Mouse (Mus musculus): ENCODE results near the gene Ptges3l. TPM values are rescaled to one million over a fixed set of nuclear protein-coding genes. Genes with fewer than 3 reads are reported as not detected.
"Not testable (repeated sequence)": the region's sequence is repeated elsewhere in the genome, so short reads cannot be mapped to it uniquely, and the experiment has no call there.

Gene Ptges3l
- polyA plus RNA-seq (2012; rRNA removed) = 1.7 and 5.3 TPM in 2 replicates

DNA sequence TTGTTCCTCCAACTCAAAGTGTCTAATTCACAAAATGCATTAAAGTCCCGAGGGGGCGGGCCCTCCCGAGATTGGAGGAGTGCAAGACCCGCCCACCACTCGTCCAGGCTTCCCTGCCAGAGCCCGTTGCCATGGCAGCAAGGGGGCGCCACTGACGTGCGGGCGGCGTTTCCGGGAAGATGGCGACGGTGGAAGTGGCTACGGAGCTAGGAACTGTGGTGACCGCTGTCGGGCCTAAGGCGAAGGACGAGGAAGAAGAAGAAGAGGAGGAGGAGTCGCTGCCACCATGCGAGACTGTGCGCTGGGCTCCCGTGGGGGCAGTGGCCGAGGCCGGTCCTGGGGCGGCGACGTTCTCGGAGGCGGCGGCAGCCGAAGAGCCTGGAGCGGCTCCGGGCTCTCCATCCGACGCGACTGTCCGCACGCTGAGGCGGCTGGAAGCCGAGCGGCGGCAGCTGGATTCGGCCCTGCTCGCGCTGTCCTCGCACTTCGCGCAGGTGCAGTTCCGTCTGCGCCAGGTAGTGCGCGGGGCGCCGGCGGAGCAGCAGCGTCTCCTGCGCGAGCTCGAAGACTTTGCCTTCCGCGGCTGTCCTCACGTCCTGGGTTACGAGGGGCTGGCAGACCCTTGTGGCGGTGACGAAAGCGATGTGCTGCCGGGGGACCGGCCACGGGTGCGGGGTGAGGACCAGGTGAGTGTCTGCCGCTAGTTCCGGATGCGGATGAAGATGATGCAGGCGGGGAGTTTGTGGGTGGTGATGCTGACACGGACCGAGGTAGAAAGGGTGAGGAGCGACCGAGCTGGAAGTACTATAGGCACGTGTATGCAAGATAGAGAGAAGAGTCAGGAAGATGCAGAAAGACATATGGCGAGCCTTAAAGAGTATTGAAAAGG lies at the start of gene Ptges3l, which contains the start of gene Rundc1:
Gene Ptges3l, minus strand, starts transcription at position 409 of the 889 bp plus-strand sequence.
Gene Rundc1, plus strand, starts transcription at position 161 of the 889 bp plus-strand sequence.
- DNase-seq = peak; percentile 98
- under 1% methylated on average over 81 of the region's 81 CpGs for WGBS

DNA sequence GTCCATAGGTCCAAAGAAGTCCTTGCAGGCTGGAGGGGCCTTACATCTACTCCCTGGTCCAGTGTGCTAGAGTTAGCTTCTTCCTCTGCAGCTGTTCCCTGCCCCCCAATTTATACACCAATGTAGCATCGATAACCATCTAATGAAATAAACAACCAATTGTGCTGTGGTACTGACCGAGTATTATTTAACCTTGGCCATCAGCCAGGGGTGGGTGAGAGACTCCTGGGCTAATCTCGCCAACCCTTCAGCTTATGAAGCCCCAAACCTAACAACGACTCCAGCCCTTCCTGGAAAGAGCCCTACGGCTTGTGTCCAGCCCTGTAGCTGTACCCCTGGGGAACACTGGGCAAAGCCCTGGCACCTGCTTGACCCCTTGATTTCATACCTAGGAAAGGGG lies 49.2 kb upstream of the Ptges3l start:
- TF ChIP-seq CTCF (IDR thresholded peaks at IDR 0.05; ENCODE audit: insufficient read depth, low read length) = no peak
- no peak for TF ChIP-seq POLR2A (IDR thresholded peaks at IDR 0.05; ENCODE audit: borderline replicate concordance, extremely low read depth, low read depth, low read length)
- Histone ChIP-seq H3K4me1 (ENCODE audit: control insufficient read depth, insufficient read depth, low read length) (peaks cover 5% of the 10 kb centered on the region), H3K4me3 (replicated peaks; ENCODE audit: extremely low read depth, low read depth, low read length) (no peak overlapping the region)
- no peak for DNase-seq
- WGBS = 46% methylated on average over 5 of the region's 5 CpGs

More for the DNA sequence above, at the start of gene Ptges3l, which contains the start of gene Rundc1:
- peak within 1 kb of the TSS; percentile 80 for H3K4me3 ChIP-seq (replicated peaks; ENCODE audit: extremely low read depth, low read depth, low read length)
- peak; percentile 88; the same call in 1 of the 2 replicates for TF ChIP-seq POLR2A (IDR thresholded peaks at IDR 0.05; ENCODE audit: borderline replicate concordance, extremely low read depth, low read depth, low read length)
- no peak for TF ChIP-seq CTCF (IDR thresholded peaks at IDR 0.05; ENCODE audit: insufficient read depth, low read length)
- peaks cover 11% of the 10 kb centered on the region for H3K4me1 ChIP-seq (ENCODE audit: control insufficient read depth, insufficient read depth, low read length)

DNA sequence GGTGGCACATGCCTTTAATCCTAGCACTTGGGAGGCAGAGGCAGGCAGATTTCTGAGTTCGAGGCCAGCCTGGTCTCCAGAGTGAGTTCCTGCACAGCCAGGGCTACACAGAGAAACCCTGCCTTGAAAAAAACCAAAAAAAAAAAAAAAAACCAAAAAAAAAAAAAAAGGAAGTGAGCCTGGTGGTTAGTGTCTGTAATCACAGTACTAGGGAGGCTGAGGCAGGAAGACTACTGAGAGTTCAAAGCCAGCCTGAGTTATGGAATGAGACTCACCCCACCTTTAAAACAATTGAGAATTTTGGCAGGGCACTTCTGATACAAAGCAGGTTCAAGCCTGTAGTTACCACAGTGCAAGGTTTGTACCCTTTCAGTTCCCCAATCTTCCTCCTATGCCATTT lies 48.6 kb upstream of the Ptges3l start:
- not testable (repeated sequence) for DNase-seq; H3K4me1 ChIP-seq (ENCODE audit: control insufficient read depth, insufficient read depth, low read length); H3K4me3 ChIP-seq (replicated peaks; ENCODE audit: extremely low read depth, low read depth, low read length)
- 84% methylated on average over 1 of the region's 1 CpGs for WGBS

DNA sequence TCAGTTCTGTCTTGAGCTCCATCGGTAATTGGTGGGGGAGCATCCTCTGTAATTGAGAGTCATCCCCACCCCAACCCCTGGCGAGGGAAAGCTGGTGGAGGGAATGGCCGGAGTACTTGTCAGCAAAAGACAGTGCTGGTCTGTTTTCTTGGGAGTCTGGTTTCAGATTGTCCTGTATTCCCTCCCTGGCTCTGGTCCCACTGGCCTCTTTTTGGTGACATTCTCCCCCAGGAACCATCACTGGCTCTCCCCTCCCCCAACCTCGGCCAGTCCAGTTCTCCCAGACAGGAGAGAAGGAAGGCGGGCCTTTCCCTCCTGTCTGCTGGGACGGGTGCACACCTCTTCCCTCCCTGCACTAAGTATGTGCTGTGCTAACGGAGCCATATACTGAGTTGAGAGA lies 47.2 kb upstream of the Ptges3l start:
- no peak for DNase-seq
- no peaks in the 10 kb centered on the region; the same call in 1 of the 2 replicates for H3K4me1 ChIP-seq (ENCODE audit: control insufficient read depth, insufficient read depth, low read length)
- H3K4me3 ChIP-seq (replicated peaks; ENCODE audit: extremely low read depth, low read depth, low read length) = no peak overlapping the region
- TF ChIP-seq CTCF (IDR thresholded peaks at IDR 0.05; ENCODE audit: insufficient read depth, low read length) = no peak
- TF ChIP-seq POLR2A (IDR thresholded peaks at IDR 0.05; ENCODE audit: borderline replicate concordance, extremely low read depth, low read depth, low read length) = no peak
- 67% methylated on average over 7 of the region's 7 CpGs for WGBS

DNA sequence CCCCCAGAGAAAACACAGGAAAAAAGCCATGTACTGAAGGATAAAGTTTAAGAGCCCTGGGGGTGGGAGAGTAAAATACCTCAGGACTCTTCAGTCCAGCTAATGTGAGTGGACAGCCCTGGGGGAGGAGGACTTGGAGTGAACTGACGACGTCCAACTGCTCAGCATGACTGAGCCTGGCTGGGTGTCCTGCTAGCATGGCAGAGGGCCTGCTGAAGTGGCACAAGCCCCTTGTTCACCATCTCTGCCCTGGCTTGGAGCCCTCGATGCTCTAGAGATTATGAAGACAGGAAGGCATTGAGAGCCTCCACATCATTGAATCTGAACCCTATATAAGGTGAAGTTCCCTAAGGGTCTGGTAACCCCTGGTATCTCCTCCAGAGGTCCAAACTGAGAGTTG lies 46.8 kb upstream of the Ptges3l start:
- 51% methylated on average over 3 of the region's 3 CpGs for WGBS

DNA sequence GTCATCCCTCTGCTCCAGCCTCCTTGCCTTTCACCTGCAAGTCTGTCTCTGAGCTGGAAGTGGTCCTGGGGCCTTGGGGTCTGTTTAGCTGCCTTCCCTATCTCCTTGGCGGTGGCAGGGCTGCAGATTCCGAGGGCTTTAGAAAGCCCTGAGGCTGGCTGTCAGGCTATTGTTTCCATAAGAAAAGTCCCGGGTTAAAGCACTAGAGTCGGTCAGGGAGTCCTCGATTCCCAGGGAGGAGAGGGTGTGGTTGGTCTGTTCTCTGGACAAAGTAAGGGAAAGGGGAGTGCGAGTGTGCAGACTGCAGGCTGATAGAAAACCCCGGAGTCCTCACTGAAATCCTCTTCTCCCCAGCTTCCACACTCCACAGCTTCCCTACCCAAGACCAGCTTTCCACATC lies 45.1 kb upstream of the Ptges3l start:
- H3K4me3 ChIP-seq (replicated peaks; ENCODE audit: extremely low read depth, low read depth, low read length) = no peak overlapping the region
- DNase-seq = no peak
- peaks cover 2% of the 10 kb centered on the region for H3K4me1 ChIP-seq (ENCODE audit: control insufficient read depth, insufficient read depth, low read length)
- WGBS = 57% methylated on average over 7 of the region's 7 CpGs
- TF ChIP-seq POLR2A (IDR thresholded peaks at IDR 0.05; ENCODE audit: borderline replicate concordance, extremely low read depth, low read depth, low read length) = no peak

More for the DNA sequence above, 46.8 kb upstream of the Ptges3l start:
- Histone ChIP-seq H3K4me3 (replicated peaks; ENCODE audit: extremely low read depth, low read depth, low read length) (no peak overlapping the region), H3K4me1 (ENCODE audit: control insufficient read depth, insufficient read depth, low read length) (peaks cover 2% of the 10 kb centered on the region; the same call in 1 of the 2 replicates)
- TF ChIP-seq CTCF (IDR thresholded peaks at IDR 0.05; ENCODE audit: insufficient read depth, low read length) = no peak
- TF ChIP-seq POLR2A (IDR thresholded peaks at IDR 0.05; ENCODE audit: borderline replicate concordance, extremely low read depth, low read depth, low read length) = no peak
- no peak for DNase-seq

DNA sequence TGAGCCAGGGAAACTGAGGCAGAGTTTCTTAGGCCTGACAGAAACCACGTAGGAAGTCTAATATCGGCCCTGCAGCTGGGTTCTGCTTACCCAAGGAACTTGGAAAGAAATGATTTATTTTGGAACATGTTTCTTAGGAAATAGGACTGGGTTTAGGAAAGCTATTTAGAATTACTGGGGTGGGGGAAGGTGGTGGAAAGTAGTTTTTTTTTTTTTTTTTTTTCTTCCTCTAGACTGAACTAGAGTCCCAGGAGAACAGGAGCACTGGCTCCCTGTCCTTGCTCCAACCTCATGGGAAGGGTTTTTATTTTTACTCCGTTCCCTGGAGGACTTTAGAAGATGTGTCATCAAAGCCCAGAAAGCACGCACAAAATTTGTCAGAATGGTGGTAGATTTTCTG lies 44.0 kb upstream of the Ptges3l start:
- no peak for DNase-seq
- Histone ChIP-seq H3K4me3 (replicated peaks; ENCODE audit: extremely low read depth, low read depth, low read length) (no peak overlapping the region), H3K4me1 (ENCODE audit: control insufficient read depth, insufficient read depth, low read length) (peaks cover 2% of the 10 kb centered on the region)
- TF ChIP-seq POLR2A (IDR thresholded peaks at IDR 0.05; ENCODE audit: borderline replicate concordance, extremely low read depth, low read depth, low read length) (no peak), CTCF (IDR thresholded peaks at IDR 0.05; ENCODE audit: insufficient read depth, low read length) (no peak)
- 70% methylated on average over 4 of the region's 4 CpGs for WGBS

DNA sequence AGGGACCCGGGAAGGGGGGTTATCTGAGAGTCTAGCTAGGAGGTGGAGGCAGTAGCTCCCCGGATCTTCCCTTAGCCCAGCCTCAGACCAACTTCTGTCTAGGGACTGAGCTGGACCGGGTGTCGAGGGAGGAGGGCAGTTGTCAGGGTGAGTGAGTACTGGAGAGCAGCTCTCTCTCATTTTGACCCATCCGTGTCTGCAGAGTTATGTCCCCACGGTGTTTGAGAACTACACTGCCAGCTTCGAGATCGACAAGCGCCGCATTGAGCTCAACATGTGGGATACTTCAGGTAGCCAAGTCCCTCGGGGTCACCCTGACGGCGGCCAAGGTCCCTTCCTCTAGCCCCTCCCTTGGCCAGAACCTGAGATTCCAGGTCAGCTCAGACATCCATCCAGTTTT lies 43.6 kb upstream of the Ptges3l start:
- Histone ChIP-seq H3K4me1 (ENCODE audit: control insufficient read depth, insufficient read depth, low read length) (peaks cover 3% of the 10 kb centered on the region), H3K4me3 (replicated peaks; ENCODE audit: extremely low read depth, low read depth, low read length) (peak overlapping the region; percentile 20)
- TF ChIP-seq CTCF (IDR thresholded peaks at IDR 0.05; ENCODE audit: insufficient read depth, low read length) = no peak
- TF ChIP-seq POLR2A (IDR thresholded peaks at IDR 0.05; ENCODE audit: borderline replicate concordance, extremely low read depth, low read depth, low read length) = no peak
- 12% methylated on average over 13 of the region's 13 CpGs for WGBS
- no peak for DNase-seq

DNA sequence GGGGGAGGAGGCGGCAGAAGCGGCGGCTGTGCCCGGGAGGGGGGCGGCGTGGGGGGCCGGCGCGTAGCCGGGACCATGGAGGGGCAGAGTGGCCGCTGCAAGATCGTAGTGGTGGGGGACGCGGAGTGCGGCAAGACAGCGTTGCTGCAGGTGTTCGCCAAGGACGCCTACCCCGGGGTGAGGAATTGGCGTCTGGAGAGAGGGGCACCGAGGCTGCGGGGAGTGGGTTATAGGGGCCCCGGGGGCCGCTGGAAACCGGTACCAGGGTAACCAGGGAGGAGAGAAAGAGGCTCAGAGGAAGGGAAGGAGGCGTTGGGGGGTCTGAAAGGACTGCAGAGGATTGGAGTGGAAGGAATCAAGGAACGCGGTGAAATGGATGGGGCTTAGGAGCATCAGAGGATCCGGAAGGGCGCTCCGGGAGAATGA lies 43.1 kb upstream of the Ptges3l start:
- H3K4me3 ChIP-seq (replicated peaks; ENCODE audit: extremely low read depth, low read depth, low read length) = peak overlapping the region; percentile 65
- DNase-seq = peak; percentile 52
- peaks cover 6% of the 10 kb centered on the region for H3K4me1 ChIP-seq (ENCODE audit: control insufficient read depth, insufficient read depth, low read length)
- TF ChIP-seq POLR2A (IDR thresholded peaks at IDR 0.05; ENCODE audit: borderline replicate concordance, extremely low read depth, low read depth, low read length) (no peak), CTCF (IDR thresholded peaks at IDR 0.05; ENCODE audit: insufficient read depth, low read length) (no peak)
- under 1% methylated on average over 24 of the region's 31 CpGs for WGBS

All from lung, adult 2 months (tissue).